Mouse (Mus musculus) heart, adult 2 months (tissue): Measurements from ENCODE around the gene Bpgm.

ENCODE experiments used
- CTCF ChIP-seq: fragments of 200-600 bp; IDR thresholded peaks from 2 replicates; pipeline ENCODE4 v1.8.1; 2022; ENCODE audit warnings: antibody characterized with exemption, mild to moderate bottlenecking, moderate library complexity
- EP300 ChIP-seq: fragments of 200-500 bp; IDR thresholded peaks from 2 replicates; pipeline ENCODE4 v1.6.1; 2011; ENCODE audit warnings: low read depth, low read length, control low read depth; ENCODE audit not compliant: insufficient read depth
- POLR2A ChIP-seq: fragments of 200-500 bp; IDR thresholded peaks from 2 replicates; pipeline ENCODE4 v1.6.1; 2011; ENCODE audit warnings: mild to moderate bottlenecking, low read depth, low read length, control low read depth; ENCODE audit not compliant: insufficient read depth

DNA sequence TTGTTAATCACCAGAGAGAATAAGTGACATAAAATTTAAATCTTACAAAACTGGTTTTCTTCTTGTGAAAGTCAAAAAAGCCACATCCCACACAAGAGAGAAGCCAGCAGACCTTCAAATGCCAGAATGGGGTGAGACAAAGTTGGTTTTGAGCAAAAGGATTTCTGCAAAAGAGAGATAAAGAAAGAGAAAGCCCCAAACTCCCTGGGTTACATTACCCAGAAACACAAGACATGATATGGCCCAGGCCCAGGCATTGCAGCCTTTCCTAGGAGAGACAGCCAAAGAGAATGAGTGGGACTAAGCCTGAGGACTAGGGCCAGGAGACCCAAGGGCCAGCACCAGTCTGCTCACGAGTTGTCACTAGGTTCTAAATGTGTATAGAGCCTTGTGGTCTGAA lies 43.1 kb downstream of the Bpgm start:
- TF ChIP-seq CTCF (no peak), POLR2A (no peak), EP300 (no peak)
